Mouse (Mus musculus) stomach, embryonic 15.5 days (tissue): ENCODE measurements around the gene Srrm4. TPM values are rescaled to one million over a fixed set of nuclear protein-coding genes. Genes with fewer than 3 reads are reported as not detected.

Experiments used
- ATAC-seq: fragments of 200-750 bp; cut with Nextera tagmentation; 2 replicates; pipeline ENCODE4 v1.8.0; 2017; ENCODE audit warnings: low read depth, moderate number of reproducible peaks, moderate TSS enrichment; ENCODE audit not compliant: insufficient read depth, low FRiP score
- H3K27ac ChIP-seq: fragments of 300-500 bp; sonication (generic); 2 replicates; pipeline ENCODE4 v1.5.1; 2015; ENCODE audit warnings: mild to moderate bottlenecking, inconsistent platforms
- H3K27me3 ChIP-seq: fragments of 300-500 bp; sonication (generic); replicated peaks from 2 replicates; pipeline ENCODE4 v1.6.1; 2015; ENCODE audit warnings: inconsistent platforms
- H3K36me3 ChIP-seq: fragments of 300-500 bp; sonication (generic); 2 replicates; pipeline ENCODE4 v1.6.1; 2015; ENCODE audit warnings: inconsistent platforms
- H3K4me1 ChIP-seq: fragments of 300-500 bp; sonication (generic); 2 replicates; pipeline ENCODE4 v1.6.1; 2015; ENCODE audit warnings: inconsistent platforms
- H3K4me2 ChIP-seq: fragments of 300-500 bp; sonication (generic); 2 replicates; pipeline ENCODE4 v1.6.1; 2015; ENCODE audit warnings: mild to moderate bottlenecking, inconsistent platforms
- H3K4me3 ChIP-seq: fragments of 300-500 bp; sonication (generic); replicated peaks from 2 replicates; pipeline ENCODE4 v1.5.1; 2015; ENCODE audit warnings: inconsistent platforms
- H3K9ac ChIP-seq: fragments of 300-500 bp; sonication (generic); 2 replicates; pipeline ENCODE4 v1.6.1; 2015; ENCODE audit warnings: inconsistent platforms
- H3K9me3 ChIP-seq: fragments of 300-500 bp; sonication (generic); 2 replicates; pipeline ENCODE4 v1.6.1; 2016; ENCODE audit warnings: inconsistent platforms
- WGBS: fragments of 180-500 bp; shearing (Covaris S2); methylation state at CpG from one replicate; pipeline ENCODE4 v1.1.7; 2015; 5-methylcytosine and 5-hydroxymethylcytosine counted together
- polyA plus RNA-seq: library from polyadenylated mRNA; unstranded; fragments of >200 nt; fragmentation: Nextera tagmentation; extraction: Ambion mirVana; gene quantifications from 2 replicates; pipeline ENCODE4 v1.2.1, GENCODE M21; 2015

The Srrm4 gene
- polyA plus RNA-seq, 1 experiment from 2014 or later: 1.4 TPM

DNA sequence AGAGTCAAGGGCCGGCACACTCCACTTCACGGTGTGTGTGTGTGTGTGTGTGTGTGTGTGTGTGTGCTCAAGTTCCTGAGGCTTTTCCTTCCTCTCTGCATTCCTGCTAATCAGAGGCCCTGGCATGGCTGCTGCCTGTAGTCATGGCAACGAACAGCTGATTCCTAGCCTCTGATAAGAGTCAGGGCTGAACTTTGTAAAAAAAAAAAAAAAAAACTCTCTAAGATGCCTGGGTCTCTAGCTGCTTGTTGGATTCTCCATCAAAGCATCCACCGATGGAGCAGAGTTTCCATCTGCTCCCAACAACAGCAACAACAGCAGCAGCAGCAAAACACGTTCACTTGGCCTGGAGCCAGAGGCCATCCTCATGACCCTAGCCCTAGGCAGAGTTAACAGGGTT lies 106.5 kb downstream of the Srrm4 start:
- H3K4me3 ChIP-seq: no peak overlapping the region
- ATAC-seq: peak; percentile 35; the same call in 1 of the 2 replicates
- 7% methylated on average over 5 of the region's 5 CpGs for WGBS

DNA sequence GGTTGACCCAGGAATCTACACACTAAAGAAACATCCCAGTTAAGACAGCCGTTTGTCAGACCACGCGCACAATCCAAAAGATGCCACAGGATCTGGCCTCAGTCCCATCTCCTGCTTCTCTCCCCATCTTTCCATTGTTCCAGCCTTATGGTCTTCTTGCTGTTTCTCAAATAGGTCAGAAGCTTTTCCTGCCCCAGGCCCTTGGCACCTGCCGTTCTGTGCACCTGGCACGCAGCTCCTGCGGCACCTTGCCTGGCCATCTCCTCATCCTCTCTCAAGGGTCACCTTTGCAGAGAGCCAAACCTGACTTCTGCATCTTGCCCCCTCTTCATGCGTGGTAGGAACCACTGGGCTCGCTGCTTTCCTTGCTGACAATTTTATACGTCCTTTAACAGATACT lies 107.4 kb downstream of the Srrm4 start:
- Histone ChIP-seq H3K36me3 (no peaks in the 10 kb centered on the region), H3K9me3 (no peaks in the 10 kb centered on the region), H3K4me3 (no peak overlapping the region), H3K27me3 (no peaks in the 10 kb centered on the region), H3K27ac (no peak overlapping the region), H3K9ac (no peak overlapping the region), H3K4me2 (no peak overlapping the region), H3K4me1 (no peaks in the 10 kb centered on the region)
- 89% methylated on average over 9 of the region's 9 CpGs for WGBS
- no peak for ATAC-seq

More for the DNA sequence above, 106.5 kb downstream of the Srrm4 start:
- Histone ChIP-seq H3K9me3 (no peaks in the 10 kb centered on the region), H3K36me3 (no peaks in the 10 kb centered on the region), H3K27ac (no peak overlapping the region), H3K4me1 (no peaks in the 10 kb centered on the region), H3K4me2 (no peak overlapping the region), H3K27me3 (no peaks in the 10 kb centered on the region), H3K9ac (no peak overlapping the region)

DNA sequence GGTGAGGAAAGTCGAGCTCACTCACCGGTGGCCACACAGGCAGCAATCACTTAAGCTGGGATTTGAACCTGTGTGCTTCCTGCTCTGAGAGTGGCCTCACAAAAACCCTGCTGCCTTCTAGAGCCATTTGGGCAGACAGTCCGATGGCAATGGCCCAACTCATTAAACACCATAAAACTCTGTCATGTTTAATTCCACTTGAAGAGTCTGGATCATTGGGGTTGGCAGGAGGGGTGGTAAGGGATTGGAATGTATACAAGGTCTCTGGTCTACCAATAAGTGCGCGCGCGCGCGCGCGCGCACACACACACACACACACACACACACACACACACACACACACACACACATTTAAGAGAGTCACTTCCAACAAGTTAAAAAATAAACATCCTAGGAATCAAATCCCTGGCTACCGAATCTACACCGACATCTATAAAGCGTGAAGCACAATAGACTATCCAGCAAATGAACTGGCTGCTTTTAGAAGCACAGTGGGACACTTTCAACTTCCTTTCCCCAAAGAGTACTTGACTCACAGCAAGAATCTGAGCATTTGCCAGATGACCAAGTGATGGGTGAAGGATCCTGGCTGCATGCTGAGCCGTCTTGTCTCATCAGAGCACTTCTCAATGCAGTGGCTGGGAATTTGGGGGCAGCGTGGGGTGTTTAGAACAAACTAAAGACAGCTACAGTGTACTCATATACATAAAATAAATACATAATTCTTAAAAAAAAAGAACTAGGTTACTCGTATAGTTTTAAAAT lies 112.8 kb downstream of the Srrm4 start:
- Histone ChIP-seq H3K4me2 (no peak overlapping the region), H3K4me1 (no peaks in the 10 kb centered on the region), H3K9ac (no peak overlapping the region), H3K4me3 (no peak overlapping the region), H3K27ac (no peak overlapping the region), H3K9me3 (no peaks in the 10 kb centered on the region), H3K36me3 (no peaks in the 10 kb centered on the region), H3K27me3 (no peaks in the 10 kb centered on the region)
- WGBS: 83% methylated on average over 18 of the region's 18 CpGs
- ATAC-seq: no peak

DNA sequence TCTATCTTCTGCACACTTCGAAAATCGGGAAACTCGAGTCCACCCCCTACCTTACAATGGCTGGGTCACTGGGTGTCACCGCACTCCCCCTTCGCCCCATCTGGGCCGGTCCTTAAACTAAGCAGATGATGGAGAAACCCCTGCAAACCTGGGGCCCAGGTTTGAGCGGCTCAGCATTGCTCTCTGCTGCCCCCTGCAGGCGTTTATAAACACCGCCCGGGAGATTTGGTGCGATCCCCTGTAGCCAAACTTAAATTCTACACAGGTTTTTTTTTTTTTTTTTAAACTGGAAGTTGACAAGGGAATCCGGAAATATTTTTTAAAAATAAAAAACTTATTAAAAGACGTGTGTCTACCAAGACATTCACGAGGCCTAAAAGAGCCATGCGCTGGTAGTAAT lies 115.6 kb downstream of the Srrm4 start:
- H3K4me1 ChIP-seq: no peaks in the 10 kb centered on the region
- no peak for ATAC-seq
- no peaks in the 10 kb centered on the region for H3K36me3 ChIP-seq
- H3K4me3 ChIP-seq: no peak overlapping the region
- no peaks in the 10 kb centered on the region for H3K9me3 ChIP-seq
- H3K27ac ChIP-seq: no peak overlapping the region
- H3K4me2 ChIP-seq: no peak overlapping the region
- 14% methylated on average over 15 of the region's 15 CpGs for WGBS
- H3K9ac ChIP-seq: no peak overlapping the region
- no peaks in the 10 kb centered on the region for H3K27me3 ChIP-seq

DNA sequence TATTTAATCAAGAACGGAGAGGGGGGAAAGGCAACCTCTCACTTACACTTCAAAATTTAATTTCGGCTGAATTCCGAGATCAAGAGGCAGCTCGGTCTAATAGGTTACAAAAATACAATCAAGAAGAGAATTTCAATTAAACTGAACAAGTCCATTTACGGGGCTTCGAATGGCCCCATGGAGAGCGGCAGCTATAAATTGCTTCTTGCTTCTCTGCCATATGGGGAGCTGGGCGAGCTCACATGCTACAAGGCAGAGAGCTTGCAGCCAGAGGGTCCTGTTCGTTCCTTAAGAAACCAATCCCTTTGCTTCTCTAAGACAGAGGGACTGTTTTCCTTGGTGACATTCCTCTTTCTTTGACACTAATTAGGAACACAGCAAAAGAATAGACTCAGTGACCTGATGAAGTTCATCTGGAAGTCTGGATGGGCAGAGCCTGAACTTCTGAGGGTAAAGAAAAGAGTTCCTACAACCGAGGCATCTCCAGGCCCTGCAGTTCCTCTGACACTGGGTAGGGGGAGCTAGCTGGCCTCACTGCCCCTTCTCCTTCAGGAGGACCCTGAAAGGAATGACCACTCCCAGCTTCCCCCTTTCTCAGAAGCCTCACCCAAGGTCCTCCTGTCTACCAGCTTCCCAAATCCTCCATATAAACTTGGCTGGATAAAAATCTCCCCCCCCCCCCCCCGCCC lies 130.1 kb downstream of the Srrm4 start:
- Histone ChIP-seq H3K4me1 (no peaks in the 10 kb centered on the region), H3K4me2 (no peak overlapping the region), H3K27ac (no peak overlapping the region), H3K9me3 (no peaks in the 10 kb centered on the region), H3K27me3 (no peaks in the 10 kb centered on the region), H3K4me3 (no peak overlapping the region), H3K36me3 (no peaks in the 10 kb centered on the region), H3K9ac (no peak overlapping the region)
- 68% methylated on average over 11 of the region's 11 CpGs for WGBS
- no peak for ATAC-seq

DNA sequence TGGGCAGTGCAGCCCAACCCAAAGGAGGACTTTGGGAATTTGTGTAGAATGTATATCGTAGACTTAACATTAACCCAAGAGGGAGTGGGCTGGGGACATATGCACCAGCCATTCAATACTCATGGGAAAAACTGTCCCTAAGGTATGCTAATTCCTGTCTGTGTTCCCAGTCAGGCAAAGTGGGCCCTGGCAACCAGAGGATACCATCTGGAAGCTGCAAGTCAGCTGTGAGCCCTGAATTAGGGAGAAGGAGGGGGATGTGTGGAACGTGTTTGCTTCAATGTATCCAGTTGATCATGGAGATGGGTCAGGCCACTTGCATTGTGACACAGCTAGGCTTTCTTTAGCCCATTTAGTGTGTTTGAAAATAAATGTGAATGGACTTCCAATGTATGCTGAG lies 131.6 kb downstream of the Srrm4 start:
- H3K4me2 ChIP-seq: no peak overlapping the region
- no peak for ATAC-seq
- H3K27me3 ChIP-seq: no peaks in the 10 kb centered on the region
- no peak overlapping the region for H3K9ac ChIP-seq
- WGBS: 80% methylated on average over 2 of the region's 2 CpGs
- no peaks in the 10 kb centered on the region for H3K9me3 ChIP-seq
- no peaks in the 10 kb centered on the region for H3K36me3 ChIP-seq
- no peak overlapping the region for H3K4me3 ChIP-seq
- H3K27ac ChIP-seq: no peak overlapping the region
- no peaks in the 10 kb centered on the region for H3K4me1 ChIP-seq

DNA sequence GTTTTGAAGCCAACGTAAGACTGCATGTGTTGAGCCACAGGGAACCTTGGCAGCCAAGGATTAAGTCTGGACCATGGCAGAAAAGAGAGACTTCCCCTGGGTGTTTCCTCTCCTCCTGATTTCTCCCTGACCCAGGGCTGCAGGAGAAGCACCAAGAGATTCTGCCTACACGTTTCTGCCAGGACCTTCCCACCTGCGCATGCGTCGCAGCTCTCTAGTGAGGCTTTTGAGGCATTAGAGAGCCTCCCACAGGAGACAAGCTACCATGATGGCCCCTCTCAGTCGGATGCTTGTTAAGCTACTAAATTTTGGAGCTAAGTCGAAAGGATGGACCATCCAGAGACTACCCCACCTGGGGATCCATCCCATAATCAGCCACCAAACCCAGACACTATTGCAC lies 133.8 kb downstream of the Srrm4 start:
- no peak overlapping the region for H3K27ac ChIP-seq
- H3K27me3 ChIP-seq: no peaks in the 10 kb centered on the region
- peaks cover 5% of the 10 kb centered on the region; the same call in 1 of the 2 replicates for H3K4me1 ChIP-seq
- no peak overlapping the region for H3K4me3 ChIP-seq
- ATAC-seq: no peak
- no peaks in the 10 kb centered on the region for H3K9me3 ChIP-seq
- WGBS: 84% methylated on average over 7 of the region's 7 CpGs
- no peaks in the 10 kb centered on the region for H3K36me3 ChIP-seq
- H3K4me2 ChIP-seq: no peak overlapping the region
- no peak overlapping the region for H3K9ac ChIP-seq

DNA sequence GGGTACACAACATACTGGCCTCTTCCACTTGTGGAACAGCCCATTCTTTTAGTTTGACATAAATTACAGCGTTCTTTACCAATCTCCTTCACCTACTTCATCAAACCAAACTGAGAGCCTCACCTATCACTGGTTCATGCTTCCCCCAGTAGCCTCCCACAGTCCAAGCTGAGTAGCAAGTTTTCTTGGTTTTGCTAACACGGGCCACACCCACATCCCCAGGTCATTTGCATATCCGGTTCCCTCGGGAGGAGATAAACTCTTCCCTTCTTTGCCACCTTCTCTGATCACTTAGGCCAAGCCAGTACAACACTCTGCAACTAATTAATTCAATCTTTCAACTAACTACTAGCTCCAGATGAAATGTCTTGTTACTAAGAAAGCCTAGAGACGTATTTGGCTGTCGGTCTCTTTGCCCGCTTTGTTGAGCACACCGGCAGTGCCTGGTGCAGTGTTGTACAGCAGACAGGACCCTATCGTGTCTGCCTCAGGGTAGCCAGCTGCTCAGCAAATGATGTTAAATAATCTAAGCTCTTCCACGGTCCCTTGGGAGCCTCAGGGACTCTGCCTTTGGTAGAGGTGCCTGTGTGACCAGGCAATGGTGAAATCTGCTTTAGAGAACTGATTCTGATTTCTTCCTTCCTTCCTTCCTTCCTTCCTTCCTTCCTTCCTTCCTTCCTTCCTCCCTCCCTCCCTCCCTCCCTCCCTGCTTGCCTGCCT lies 134.7 kb downstream of the Srrm4 start:
- Histone ChIP-seq H3K4me3 (no peak overlapping the region), H3K9me3 (no peaks in the 10 kb centered on the region), H3K9ac (no peak overlapping the region), H3K27ac (no peak overlapping the region), H3K27me3 (no peaks in the 10 kb centered on the region), H3K36me3 (no peaks in the 10 kb centered on the region), H3K4me2 (peak overlapping the region; percentile 25; the same call in 1 of the 2 replicates), H3K4me1 (peaks cover 5% of the 10 kb centered on the region; the same call in 1 of the 2 replicates)
- WGBS: 35% methylated on average over 10 of the region's 10 CpGs
- no peak for ATAC-seq

DNA sequence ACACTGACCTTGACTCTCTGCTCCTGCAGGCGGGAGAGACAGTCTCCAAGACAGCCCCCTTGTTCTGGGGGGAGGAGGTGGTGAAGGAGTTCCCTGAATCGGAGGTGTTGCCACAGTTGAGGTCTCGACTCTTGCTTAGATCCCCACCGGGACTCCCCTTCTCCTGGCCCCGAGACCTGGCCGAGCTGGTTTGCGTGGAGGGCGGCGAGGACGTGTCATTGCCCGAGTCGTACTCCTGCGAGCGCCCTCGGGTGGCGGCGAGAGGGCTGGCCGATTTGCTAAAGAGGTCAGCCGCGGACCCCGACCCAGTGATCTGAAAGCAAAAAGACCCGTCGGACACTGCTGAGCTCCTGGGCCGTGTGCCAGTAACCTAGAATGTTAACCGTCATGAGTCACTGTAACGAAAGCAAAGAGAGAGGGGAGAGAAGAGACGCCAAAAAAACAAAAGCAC lies 138.2 kb downstream of the Srrm4 start:
- Histone ChIP-seq H3K9me3 (no peaks in the 10 kb centered on the region), H3K9ac (peak overlapping the region; percentile 22; the same call in 1 of the 2 replicates), H3K4me2 (peak overlapping the region; percentile 67), H3K27ac (peak overlapping the region; percentile 11; the same call in 1 of the 2 replicates), H3K4me1 (peaks cover 5% of the 10 kb centered on the region), H3K27me3 (no peaks in the 10 kb centered on the region), H3K4me3 (peak overlapping the region; percentile 38), H3K36me3 (no peaks in the 10 kb centered on the region)
- 2% methylated on average over 27 of the region's 27 CpGs for WGBS
- ATAC-seq: no peak

DNA sequence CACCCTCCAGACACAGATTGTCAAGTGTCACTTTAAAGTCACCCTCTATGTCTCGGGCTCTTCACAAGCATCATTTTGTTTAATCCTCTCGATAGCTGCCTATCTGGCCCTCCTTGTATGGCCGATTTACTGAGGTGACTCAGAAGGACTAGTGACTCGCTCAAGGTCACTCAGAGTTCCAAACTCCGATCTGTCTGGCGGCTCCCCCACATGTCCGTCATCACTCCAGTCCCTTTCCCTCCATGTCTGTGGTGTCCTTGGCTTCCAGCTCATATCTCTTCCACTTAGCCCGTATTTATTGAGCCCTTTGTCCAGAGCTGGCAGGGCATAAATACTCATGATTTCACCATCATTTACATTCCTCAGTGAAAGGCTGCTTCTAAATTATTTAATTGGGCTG lies 140.7 kb downstream of the Srrm4 start:
- Histone ChIP-seq H3K4me3 (no peak overlapping the region), H3K27ac (no peak overlapping the region), H3K9ac (no peak overlapping the region), H3K27me3 (0 out of 2 replicates have a peak, but pooled peaks cover 4% of the 10 kb centered on the region), H3K4me1 (peaks cover 9% of the 10 kb centered on the region), H3K4me2 (no peak overlapping the region), H3K9me3 (no peaks in the 10 kb centered on the region), H3K36me3 (no peaks in the 10 kb centered on the region)
- ATAC-seq: no peak
- 71% methylated on average over 8 of the region's 8 CpGs for WGBS

DNA sequence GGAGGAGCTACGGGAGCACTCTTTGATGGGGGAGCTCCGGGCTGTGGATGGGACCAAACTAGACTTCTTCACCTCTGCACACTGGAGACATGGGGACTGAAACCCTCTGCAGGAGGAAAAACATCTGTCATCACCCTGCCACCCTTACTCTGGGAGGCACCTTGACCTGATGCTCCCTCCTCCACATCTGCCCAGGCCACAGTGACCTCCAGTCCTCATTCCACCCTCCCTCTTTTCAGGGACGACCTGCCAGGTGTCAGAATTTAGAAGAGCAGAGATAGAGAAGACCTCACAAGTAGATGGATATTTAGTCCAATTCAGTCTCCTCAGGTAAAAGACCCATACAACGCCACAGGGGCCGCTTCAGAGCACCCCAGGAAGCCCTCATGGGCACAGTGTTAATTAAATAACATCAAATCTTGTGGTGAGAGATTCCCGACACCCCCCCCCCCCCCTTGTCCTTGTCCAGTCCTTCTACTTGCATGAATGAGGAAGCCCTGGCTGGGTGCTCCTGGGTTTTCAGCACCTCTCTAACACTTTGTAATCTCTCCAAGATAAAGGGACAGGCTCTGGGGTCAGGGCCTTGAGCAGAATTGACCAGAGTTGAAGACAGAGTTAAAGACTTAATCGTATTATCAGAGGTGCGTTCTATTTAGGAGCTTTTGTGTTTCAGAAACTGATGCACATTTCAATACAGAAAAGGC lies 141.9 kb downstream of the Srrm4 start:
- Histone ChIP-seq H3K4me2 (no peak overlapping the region), H3K27ac (no peak overlapping the region), H3K9ac (no peak overlapping the region), H3K4me3 (no peak overlapping the region), H3K9me3 (no peaks in the 10 kb centered on the region), H3K4me1 (peaks cover 9% of the 10 kb centered on the region), H3K36me3 (no peaks in the 10 kb centered on the region), H3K27me3 (0 out of 2 replicates have a peak, but pooled peaks cover 4% of the 10 kb centered on the region)
- WGBS: 53% methylated on average over 8 of the region's 8 CpGs
- ATAC-seq: no peak
